Mouse (Mus musculus): Measurements from ENCODE around the gene Mrgprh. TPM values are rescaled to one million over a fixed set of nuclear protein-coding genes. Genes with fewer than 3 reads are reported as not detected.

The Mrgprh gene
- total RNA-seq, 1 experiment = not detected

DNA sequence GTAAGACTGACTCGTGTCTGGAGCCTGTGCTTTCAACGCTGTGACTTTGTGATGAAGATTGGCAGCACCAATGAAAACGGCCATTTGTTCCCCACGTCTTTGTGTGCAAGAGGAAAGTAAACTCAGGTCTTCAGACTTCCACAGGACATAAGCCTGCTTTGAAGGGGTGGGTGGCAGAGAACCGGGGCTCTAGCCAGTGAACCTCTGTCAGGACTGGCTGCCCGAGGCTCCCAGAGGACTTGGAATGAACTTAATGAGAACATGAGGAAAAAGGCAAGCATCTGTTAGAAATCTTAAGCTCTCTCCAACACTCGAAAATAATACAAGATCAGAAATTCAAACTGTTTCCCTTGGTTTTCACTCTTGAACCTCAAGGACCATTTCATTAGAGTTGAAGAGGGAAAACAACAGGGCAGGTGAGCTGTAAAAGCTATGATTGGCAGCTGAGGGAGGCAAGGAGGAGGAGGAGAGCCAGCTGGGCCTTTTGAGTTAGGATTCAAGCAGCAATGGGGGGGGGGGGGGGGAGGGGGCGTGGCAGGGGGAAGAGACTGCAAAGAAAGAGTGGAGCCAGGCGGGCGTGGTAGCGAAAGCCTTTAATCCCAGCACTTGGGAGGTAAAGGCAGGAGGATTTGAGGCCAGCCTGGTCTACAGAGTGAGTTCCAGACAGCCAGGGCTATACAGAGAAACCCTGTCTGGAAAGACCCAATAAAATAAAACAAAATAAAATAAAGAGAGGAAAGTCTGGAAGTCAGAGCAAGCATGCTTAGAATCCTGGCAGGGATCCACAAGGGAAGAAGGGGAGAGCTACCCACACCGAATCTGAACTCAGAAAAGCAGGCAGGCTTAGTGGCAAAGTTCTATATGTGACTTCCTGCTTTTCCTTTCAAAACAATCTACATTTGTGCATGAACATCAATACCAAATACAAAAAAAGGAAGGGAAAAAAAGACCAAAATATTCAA, 27.8 kb downstream of the Mrgprh start:
- in situ Hi-C loops (cut with MboI; ENCODE audit: low sequenced_read_pairs in 2 of 2, unreplicated experiment in 2 of 2) = no loop called here
- Histone ChIP-seq H3K9me3 (ENCODE audit: control insufficient read depth, insufficient read depth, low read depth, low read length) (no peaks in the 10 kb centered on the region), H3K9ac (ENCODE audit: insufficient read depth, low read depth, low read length, poor library complexity, severe bottlenecking) (no peak overlapping the region), H3K4me1 (ENCODE audit: control insufficient read depth in 2 of 2, insufficient read depth in 2 of 2, low read length in 2 of 2, poor library complexity in 1 of 2) (0 out of 4 replicates have a peak, but pooled peaks cover 0 to 2% of the 10 kb centered on the region in 2 experiments), H3K27ac (ENCODE audit: insufficient read depth, low read depth, low read length, poor library complexity, severe bottlenecking) (no peak overlapping the region), H3K4me3 (ENCODE audit: insufficient read depth in 1 of 2, low read depth in 1 of 2, low read length in 2 of 2, poor library complexity in 1 of 2, severe bottlenecking in 1 of 2) (no peak overlapping the region), H3K36me3 (ENCODE audit: control insufficient read depth, insufficient read depth, low read length, poor library complexity, severe bottlenecking) (peaks cover 44% of the 10 kb centered on the region)
- DNase-seq (ENCODE audit: low read depth, low spot score) = no peak
- no peak for TF ChIP-seq CHD2 (IDR thresholded peaks at IDR 0.05; ENCODE audit: low read depth, low read length)
- TF ChIP-seq HCFC1 (IDR thresholded peaks at IDR 0.05; ENCODE audit: borderline replicate concordance, insufficient read depth, low read length) = no peak

DNA sequence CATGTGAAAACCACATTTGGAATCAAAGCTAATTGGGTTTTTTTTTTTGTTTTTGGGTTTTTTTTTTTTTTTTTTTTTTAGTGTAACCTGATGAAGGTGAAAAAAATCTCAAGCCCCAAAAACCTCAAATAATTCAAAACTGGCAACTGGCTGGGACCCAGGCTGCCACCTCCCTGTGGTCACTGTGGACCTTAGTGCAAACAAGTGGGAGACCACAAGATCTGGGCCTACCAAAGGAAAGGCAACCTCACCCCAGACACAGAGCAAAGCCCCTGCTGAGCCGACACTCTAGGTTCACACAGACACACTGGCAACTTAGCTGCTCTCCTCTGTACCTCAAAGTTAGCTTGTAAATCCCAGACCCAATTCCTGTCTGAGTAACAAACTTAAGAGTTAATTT, 28.5 kb downstream of the Mrgprh start:
- in situ Hi-C loops (cut with MboI; ENCODE audit: low sequenced_read_pairs in 2 of 2, unreplicated experiment in 2 of 2) = no loop called here
- Histone ChIP-seq H3K4me1 (ENCODE audit: control insufficient read depth in 2 of 2, insufficient read depth in 2 of 2, low read length in 2 of 2, poor library complexity in 1 of 2) (0 out of 4 replicates have a peak, but pooled peaks cover 0 to 2% of the 10 kb centered on the region in 2 experiments), H3K9ac (ENCODE audit: insufficient read depth, low read depth, low read length, poor library complexity, severe bottlenecking) (no peak overlapping the region), H3K36me3 (ENCODE audit: control insufficient read depth, insufficient read depth, low read length, poor library complexity, severe bottlenecking) (peaks cover 42% of the 10 kb centered on the region), H3K27ac (ENCODE audit: insufficient read depth, low read depth, low read length, poor library complexity, severe bottlenecking) (no peak overlapping the region), H3K4me3 (ENCODE audit: insufficient read depth in 1 of 2, low read depth in 1 of 2, low read length in 2 of 2, poor library complexity in 1 of 2, severe bottlenecking in 1 of 2) (no peak overlapping the region), H3K9me3 (ENCODE audit: control insufficient read depth, insufficient read depth, low read depth, low read length) (no peaks in the 10 kb centered on the region)
- no peak for DNase-seq (ENCODE audit: low read depth, low spot score)
- TF ChIP-seq MAFK (IDR thresholded peaks at IDR 0.05; ENCODE audit: insufficient read depth, low read depth, low read length) = no peak
- TF ChIP-seq ZNF384 (IDR thresholded peaks at IDR 0.05; ENCODE audit: low read depth, low read length) = no peak
- no peak for TF ChIP-seq ZC3H11A (IDR thresholded peaks at IDR 0.05; ENCODE audit: borderline replicate concordance, low read depth, low read length)
- no peak for TF ChIP-seq HCFC1 (IDR thresholded peaks at IDR 0.05; ENCODE audit: borderline replicate concordance, insufficient read depth, low read length)
- TF ChIP-seq CHD2 (IDR thresholded peaks at IDR 0.05; ENCODE audit: low read depth, low read length) = no peak

DNA sequence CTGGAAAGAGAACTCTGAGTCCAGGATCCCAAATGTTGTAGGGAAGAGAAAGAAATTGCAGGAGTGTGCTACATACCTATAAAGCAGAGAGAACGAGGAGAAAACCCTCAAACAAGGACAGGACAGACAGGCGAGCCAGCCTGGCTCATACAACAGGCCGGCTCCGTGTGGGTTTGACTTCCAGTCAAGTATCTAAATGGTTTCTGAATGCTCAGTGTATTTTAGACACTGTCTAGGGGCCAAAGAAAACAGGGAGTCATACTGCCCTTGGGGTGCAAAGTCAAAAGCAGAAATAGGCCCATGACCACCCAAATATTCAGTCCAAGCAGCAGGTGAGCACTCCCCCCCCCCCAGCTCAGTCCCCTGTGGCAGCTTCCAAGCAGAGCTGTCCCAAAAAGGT, 30.0 kb downstream of the Mrgprh start:
- peaks cover 36% of the 10 kb centered on the region for H3K36me3 ChIP-seq (ENCODE audit: control insufficient read depth, insufficient read depth, low read length, poor library complexity, severe bottlenecking)

DNA sequence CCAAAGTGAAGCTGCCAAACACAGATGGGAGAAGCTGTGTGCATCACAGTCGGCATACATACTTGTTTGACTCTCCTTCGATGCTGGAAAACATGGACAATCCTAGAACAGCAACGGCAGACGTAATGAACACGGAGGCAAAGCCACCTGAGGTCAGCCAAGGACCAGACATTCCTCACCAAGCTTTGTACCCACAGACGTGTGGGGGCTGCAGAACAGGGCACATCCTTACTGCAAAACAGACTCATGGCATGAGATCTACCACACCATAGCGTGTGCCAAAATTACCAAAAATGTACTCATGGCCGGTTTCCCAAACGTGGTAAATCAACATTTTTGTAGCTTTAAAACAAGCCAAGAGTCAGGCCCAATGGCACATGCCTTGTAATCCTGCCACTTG, 30.6 kb downstream of the Mrgprh start:
- H3K27ac ChIP-seq (ENCODE audit: insufficient read depth, low read depth, low read length, poor library complexity, severe bottlenecking) = no peak overlapping the region
- no peak overlapping the region for H3K4me3 ChIP-seq (ENCODE audit: insufficient read depth in 1 of 2, low read depth in 1 of 2, low read length in 2 of 2, poor library complexity in 1 of 2, severe bottlenecking in 1 of 2)
- H3K9ac ChIP-seq (ENCODE audit: insufficient read depth, low read depth, low read length, poor library complexity, severe bottlenecking) = no peak overlapping the region
- TF ChIP-seq ZNF384 (IDR thresholded peaks at IDR 0.05; ENCODE audit: low read depth, low read length) (no peak), CHD2 (IDR thresholded peaks at IDR 0.05; ENCODE audit: low read depth, low read length) (no peak), HCFC1 (IDR thresholded peaks at IDR 0.05; ENCODE audit: borderline replicate concordance, insufficient read depth, low read length) (no peak), MAFK (IDR thresholded peaks at IDR 0.05; ENCODE audit: insufficient read depth, low read depth, low read length) (no peak), ZC3H11A (IDR thresholded peaks at IDR 0.05; ENCODE audit: borderline replicate concordance, low read depth, low read length) (no peak)
- no peaks in the 10 kb centered on the region for H3K9me3 ChIP-seq (ENCODE audit: control insufficient read depth, insufficient read depth, low read depth, low read length)
- peaks cover 35% of the 10 kb centered on the region for H3K36me3 ChIP-seq (ENCODE audit: control insufficient read depth, insufficient read depth, low read length, poor library complexity, severe bottlenecking)
- DNase-seq (ENCODE audit: low read depth, low spot score) = no peak
- in situ Hi-C loops (cut with MboI; ENCODE audit: low sequenced_read_pairs in 2 of 2, unreplicated experiment in 2 of 2) = no loop called here
- no peaks in the 10 kb centered on the region for H3K4me1 ChIP-seq (ENCODE audit: control insufficient read depth in 2 of 2, insufficient read depth in 2 of 2, low read length in 2 of 2, poor library complexity in 1 of 2)

More for the DNA sequence above, 30.0 kb downstream of the Mrgprh start:
- no peak overlapping the region for H3K27ac ChIP-seq (ENCODE audit: insufficient read depth, low read depth, low read length, poor library complexity, severe bottlenecking)
- no peak overlapping the region for H3K9ac ChIP-seq (ENCODE audit: insufficient read depth, low read depth, low read length, poor library complexity, severe bottlenecking)
- H3K4me3 ChIP-seq (ENCODE audit: insufficient read depth in 1 of 2, low read depth in 1 of 2, low read length in 2 of 2, poor library complexity in 1 of 2, severe bottlenecking in 1 of 2) = no peak overlapping the region
- 0 out of 4 replicates have a peak, but pooled peaks cover 0 to 2% of the 10 kb centered on the region in 2 experiments for H3K4me1 ChIP-seq (ENCODE audit: control insufficient read depth in 2 of 2, insufficient read depth in 2 of 2, low read length in 2 of 2, poor library complexity in 1 of 2)
- in situ Hi-C loops (cut with MboI; ENCODE audit: low sequenced_read_pairs in 2 of 2, unreplicated experiment in 2 of 2) = no loop called here
- DNase-seq (ENCODE audit: low read depth, low spot score) = no peak
- no peaks in the 10 kb centered on the region for H3K9me3 ChIP-seq (ENCODE audit: control insufficient read depth, insufficient read depth, low read depth, low read length)
- TF ChIP-seq ZC3H11A (IDR thresholded peaks at IDR 0.05; ENCODE audit: borderline replicate concordance, low read depth, low read length) = no peak
- no peak for TF ChIP-seq HCFC1 (IDR thresholded peaks at IDR 0.05; ENCODE audit: borderline replicate concordance, insufficient read depth, low read length)
- no peak for TF ChIP-seq MAFK (IDR thresholded peaks at IDR 0.05; ENCODE audit: insufficient read depth, low read depth, low read length)
- TF ChIP-seq ZNF384 (IDR thresholded peaks at IDR 0.05; ENCODE audit: low read depth, low read length) = no peak
- TF ChIP-seq CHD2 (IDR thresholded peaks at IDR 0.05; ENCODE audit: low read depth, low read length) = no peak
